Mouse (Mus musculus) embryonic facial prominence, embryonic 10.5 days (tissue): Measurements from ENCODE around the gene Slc10a6. TPM values are rescaled to one million over a fixed set of nuclear protein-coding genes. Genes with fewer than 3 reads are reported as not detected.

Source experiments
- DNase-seq: peaks from one replicate; pipeline ENCODE4 v3.0.0-alpha.2; 2017; ENCODE audit warnings: low spot score
- H3K27ac ChIP-seq: fragments of 300-500 bp; sonication (generic); replicated peaks from 2 replicates; pipeline ENCODE4 v1.5.1; 2016; ENCODE audit warnings: mild to moderate bottlenecking
- H3K27me3 ChIP-seq: fragments of 300-500 bp; sonication (generic); replicated peaks from 2 replicates; pipeline ENCODE4 v1.6.1; 2016; ENCODE audit warnings: low read depth, mild to moderate bottlenecking; ENCODE audit not compliant: poor library complexity, severe bottlenecking
- H3K36me3 ChIP-seq: fragments of 300-500 bp; sonication (generic); replicated peaks from 2 replicates; pipeline ENCODE4 v1.6.1; 2016; ENCODE audit warnings: mild to moderate bottlenecking, moderate library complexity
- H3K4me1 ChIP-seq: fragments of 300-500 bp; sonication (generic); 2 replicates; pipeline ENCODE4 v1.6.1; 2016
- H3K4me3 ChIP-seq: fragments of 300-500 bp; sonication (generic); 2 replicates; pipeline ENCODE4 v1.5.1; 2016; ENCODE audit warnings: mild to moderate bottlenecking, moderate library complexity
- H3K9me3 ChIP-seq: fragments of 300-500 bp; sonication (generic); 2 replicates; pipeline ENCODE4 v1.6.1; 2016; ENCODE audit warnings: mild to moderate bottlenecking
- WGBS: fragments of 180-500 bp; shearing (Covaris S2); methylation state at CpG from one replicate; pipeline ENCODE4 v1.1.7; 2016; 5-methylcytosine and 5-hydroxymethylcytosine counted together
- polyA plus RNA-seq: library from polyadenylated mRNA; unstranded; fragments of >200 nt; fragmentation: Nextera tagmentation; extraction: Ambion mirVana; gene quantifications from 2 replicates; pipeline ENCODE4 v1.2.1, GENCODE M21; 2016

The Slc10a6 gene
- polyA plus RNA-seq, 1 experiment from 2014 or later: not detected

DNA sequence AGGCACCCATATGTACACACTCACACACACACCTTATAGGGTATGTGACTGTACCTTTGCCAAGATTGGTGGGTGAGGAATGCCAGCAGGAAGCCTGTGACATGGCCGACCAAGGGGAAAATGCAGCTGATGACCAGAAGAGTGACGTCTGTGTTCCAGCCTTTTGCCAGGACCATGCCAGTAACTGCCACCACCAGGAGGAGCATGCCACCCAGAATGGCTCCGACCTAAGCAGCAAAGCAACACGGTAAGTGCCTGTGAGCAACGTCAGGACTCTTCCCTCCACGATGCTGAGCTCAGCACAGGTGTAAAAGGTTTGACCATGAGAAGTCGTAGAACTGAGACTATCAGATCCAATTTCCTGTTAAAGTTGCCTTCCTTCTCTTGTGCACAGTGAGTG, 16.9 kb downstream of the Slc10a6 start:
- Histone ChIP-seq H3K9me3 (no peaks in the 10 kb centered on the region), H3K27me3 (no peaks in the 10 kb centered on the region), H3K27ac (no peak overlapping the region), H3K4me1 (0 out of 2 replicates have a peak, but pooled peaks cover 3% of the 10 kb centered on the region), H3K4me3 (no peak overlapping the region), H3K36me3 (no peaks in the 10 kb centered on the region)
- no peak for DNase-seq
- 87% methylated on average over 7 of the region's 7 CpGs for WGBS

GRCm38 (mm10) chr5:103610856-103611472, 18.2 kb downstream of the Slc10a6 start:
- Histone ChIP-seq H3K36me3 (no peaks in the 10 kb centered on the region), H3K9me3 (no peaks in the 10 kb centered on the region), H3K27me3 (no peaks in the 10 kb centered on the region), H3K4me3 (no peak overlapping the region), H3K4me1 (no peaks in the 10 kb centered on the region), H3K27ac (no peak overlapping the region)
- DNase-seq: no peak
- 90% methylated on average over 10 of the region's 10 CpGs for WGBS

- no peaks in the 10 kb centered on the region for H3K27me3 ChIP-seq
- WGBS: 70% methylated on average over 5 of the region's 5 CpGs
- no peaks in the 10 kb centered on the region for H3K4me1 ChIP-seq
- no peaks in the 10 kb centered on the region for H3K36me3 ChIP-seq
- H3K4me3 ChIP-seq: no peak overlapping the region
- no peaks in the 10 kb centered on the region for H3K9me3 ChIP-seq
- DNase-seq: no peak
- no peak overlapping the region for H3K27ac ChIP-seq
Observed at GRCm38 (mm10) chr5:103610148-103610547, 19.1 kb downstream of the Slc10a6 start.

GRCm38 (mm10) chr5:103605707-103606106, 23.5 kb downstream of the Slc10a6 start:
- no peak overlapping the region for H3K27ac ChIP-seq
- 84% methylated on average over 7 of the region's 7 CpGs for WGBS
- H3K4me1 ChIP-seq: peaks cover 11% of the 10 kb centered on the region; the same call in 1 of the 2 replicates

GRCm38 (mm10) chr5:103603115-103603893, 25.9 kb downstream of the Slc10a6 start:
- WGBS: 51% methylated on average over 11 of the region's 11 CpGs

More at GRCm38 (mm10) chr5:103605707-103606106, 23.5 kb downstream of the Slc10a6 start:
- Histone ChIP-seq H3K36me3 (no peaks in the 10 kb centered on the region), H3K4me3 (no peak overlapping the region), H3K27me3 (no peaks in the 10 kb centered on the region), H3K9me3 (no peaks in the 10 kb centered on the region)
- DNase-seq: no peak

GRCm38 (mm10) chr5:103598881-103599280, 30.3 kb downstream of the Slc10a6 start:
- H3K27ac ChIP-seq: no peak overlapping the region
- peaks cover 11% of the 10 kb centered on the region; the same call in 1 of the 2 replicates for H3K4me1 ChIP-seq
- no peaks in the 10 kb centered on the region for H3K9me3 ChIP-seq
- DNase-seq: no peak
- no peak overlapping the region for H3K4me3 ChIP-seq
- H3K27me3 ChIP-seq: no peaks in the 10 kb centered on the region
- WGBS: 84% methylated on average over 5 of the region's 5 CpGs
- peaks cover 34% of the 10 kb centered on the region for H3K36me3 ChIP-seq

More at GRCm38 (mm10) chr5:103603115-103603893, 25.9 kb downstream of the Slc10a6 start:
- no peak for DNase-seq
- Histone ChIP-seq H3K27me3 (no peaks in the 10 kb centered on the region), H3K27ac (peak overlapping the region; percentile 1; the same call in 1 of the 2 replicates), H3K36me3 (peaks cover 7% of the 10 kb centered on the region), H3K4me1 (peaks cover 11% of the 10 kb centered on the region; the same call in 1 of the 2 replicates), H3K9me3 (no peaks in the 10 kb centered on the region), H3K4me3 (no peak overlapping the region)

GRCm38 (mm10) chr5:103598264-103598663, 30.9 kb downstream of the Slc10a6 start:
- 90% methylated on average over 9 of the region's 9 CpGs for WGBS
- Histone ChIP-seq H3K4me1 (peaks cover 7% of the 10 kb centered on the region; the same call in 1 of the 2 replicates), H3K36me3 (peaks cover 38% of the 10 kb centered on the region), H3K27me3 (no peaks in the 10 kb centered on the region), H3K27ac (no peak overlapping the region), H3K4me3 (no peak overlapping the region), H3K9me3 (no peaks in the 10 kb centered on the region)
- no peak for DNase-seq

GRCm38 (mm10) chr5:103597604-103598003, 31.6 kb downstream of the Slc10a6 start:
- Histone ChIP-seq H3K27ac (no peak overlapping the region), H3K27me3 (no peaks in the 10 kb centered on the region), H3K4me1 (0 out of 2 replicates have a peak, but pooled peaks cover under 1% of the 10 kb centered on the region), H3K36me3 (peaks cover 43% of the 10 kb centered on the region), H3K4me3 (no peak overlapping the region), H3K9me3 (no peaks in the 10 kb centered on the region)
- DNase-seq: no peak
- WGBS: 76% methylated on average over 6 of the region's 6 CpGs

DNA sequence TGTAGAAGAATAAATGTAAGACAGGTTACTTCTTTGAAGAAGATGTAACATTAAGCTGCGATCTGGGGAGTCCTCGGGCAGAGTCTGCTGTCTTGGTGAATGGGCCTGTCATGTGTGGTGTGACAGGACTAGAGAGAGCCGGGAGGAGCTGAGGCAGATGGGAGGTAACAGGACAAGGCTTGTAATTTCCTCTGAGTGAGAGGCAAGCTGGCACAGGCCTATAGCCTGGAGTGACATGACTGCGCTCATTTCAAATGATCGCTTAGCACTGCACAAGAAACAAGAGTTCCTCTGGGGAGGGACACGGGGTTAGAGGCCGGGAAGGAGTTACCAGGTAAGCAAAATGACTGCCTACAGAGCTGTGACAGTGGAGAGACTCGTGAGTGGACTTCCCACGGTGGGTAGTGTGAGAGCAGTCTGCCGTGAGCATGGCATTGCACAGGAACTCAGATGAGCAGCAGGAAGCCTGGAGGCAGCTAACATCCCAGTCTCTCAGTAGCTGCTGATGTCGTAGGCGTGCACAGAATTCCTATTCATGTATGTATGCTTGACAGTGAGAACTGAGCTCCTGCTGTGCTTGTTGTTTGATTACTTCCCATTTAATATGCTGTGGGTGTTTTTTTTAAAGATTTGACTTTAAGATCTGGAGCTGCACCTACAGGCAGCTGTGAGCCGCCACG, 32.6 kb downstream of the Slc10a6 start:
- peak; percentile 42 for DNase-seq
- Histone ChIP-seq H3K9me3 (no peaks in the 10 kb centered on the region), H3K36me3 (peaks cover 46% of the 10 kb centered on the region), H3K4me1 (no peaks in the 10 kb centered on the region), H3K27ac (peak overlapping the region; percentile 5), H3K4me3 (no peak overlapping the region), H3K27me3 (no peaks in the 10 kb centered on the region)
- 79% methylated on average over 14 of the region's 14 CpGs for WGBS

- no peak overlapping the region for H3K27ac ChIP-seq
- WGBS: 83% methylated on average over 13 of the region's 13 CpGs
- H3K36me3 ChIP-seq: peaks cover 56% of the 10 kb centered on the region
Observed at GRCm38 (mm10) chr5:103595394-103596226, 33.6 kb downstream of the Slc10a6 start.

DNA sequence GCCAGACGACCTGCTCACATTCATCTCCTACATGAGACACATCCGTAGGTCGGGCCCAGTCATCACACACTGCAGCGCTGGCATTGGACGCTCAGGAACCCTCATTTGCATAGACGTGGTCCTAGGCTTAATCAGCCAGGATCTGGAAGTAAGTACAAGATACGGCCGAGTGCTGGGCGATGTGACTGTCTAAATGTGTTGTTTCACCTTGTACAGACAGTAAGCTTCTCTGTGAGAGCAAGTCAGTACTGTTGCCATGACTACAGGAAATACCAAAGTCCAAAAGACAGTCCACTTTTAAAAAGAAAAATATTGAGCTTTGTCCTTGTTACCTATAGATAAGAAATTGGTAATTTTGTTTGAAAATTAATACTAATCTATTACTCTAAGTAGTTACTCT, 35.6 kb downstream of the Slc10a6 start:
- Histone ChIP-seq H3K4me3 (no peak overlapping the region), H3K9me3 (no peaks in the 10 kb centered on the region), H3K36me3 (peaks cover 59% of the 10 kb centered on the region), H3K27me3 (no peaks in the 10 kb centered on the region), H3K27ac (no peak overlapping the region), H3K4me1 (no peaks in the 10 kb centered on the region)
- 89% methylated on average over 9 of the region's 9 CpGs for WGBS
- DNase-seq: no peak

More at GRCm38 (mm10) chr5:103595394-103596226, 33.6 kb downstream of the Slc10a6 start:
- no peaks in the 10 kb centered on the region for H3K4me1 ChIP-seq
- no peak for DNase-seq
- H3K4me3 ChIP-seq: no peak overlapping the region
- no peaks in the 10 kb centered on the region for H3K27me3 ChIP-seq
- no peaks in the 10 kb centered on the region for H3K9me3 ChIP-seq

- no peaks in the 10 kb centered on the region for H3K9me3 ChIP-seq
- peaks cover 60% of the 10 kb centered on the region for H3K36me3 ChIP-seq
- WGBS: 90% methylated on average over 8 of the region's 8 CpGs
- H3K4me1 ChIP-seq: no peaks in the 10 kb centered on the region
- H3K27ac ChIP-seq: no peak overlapping the region
- no peak for DNase-seq
- no peak overlapping the region for H3K4me3 ChIP-seq
- no peaks in the 10 kb centered on the region for H3K27me3 ChIP-seq
Observed at GRCm38 (mm10) chr5:103592706-103593105, 36.5 kb downstream of the Slc10a6 start.
